Mouse (Mus musculus): ENCODE data around the gene Oit1. TPM values are rescaled to one million over a fixed set of nuclear protein-coding genes. Genes with fewer than 3 reads are reported as not detected.

The Oit1 gene
- total RNA-seq, 1 experiment: 0.36 TPM

DNA sequence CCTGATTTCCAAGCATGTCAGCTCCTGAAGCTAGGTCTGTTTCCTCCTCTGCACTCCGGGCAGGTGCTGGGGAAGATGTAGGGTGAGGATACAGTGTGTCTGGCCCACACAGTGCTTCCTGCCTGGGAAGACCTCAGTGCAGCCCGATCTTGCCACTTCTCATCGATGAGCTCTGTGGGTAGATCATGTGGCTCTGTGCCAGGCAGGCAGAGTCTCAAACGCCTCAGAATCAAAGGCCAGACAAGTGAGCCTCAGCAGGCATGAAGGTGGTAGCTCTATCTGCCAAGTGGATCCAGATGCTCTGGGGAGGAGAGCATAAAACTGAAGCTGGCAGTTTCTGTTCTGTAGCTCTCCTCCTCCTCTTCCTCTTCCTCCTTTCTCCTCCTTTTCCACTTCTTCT lies 38.3 kb downstream of the Oit1 start:
- in situ Hi-C loops (cut with MboI; ENCODE audit: low sequenced_read_pairs in 2 of 2, unreplicated experiment in 2 of 2): loop anchor here (10.0 to 25.0 kb wide), 4 partner anchors 103 to 378 kb away; partner anchors contain the start of genes Gm45521 (in 1 of the 2), Pxk (in 1 of the 2) and Rpp14 (in 1 of the 2)

DNA sequence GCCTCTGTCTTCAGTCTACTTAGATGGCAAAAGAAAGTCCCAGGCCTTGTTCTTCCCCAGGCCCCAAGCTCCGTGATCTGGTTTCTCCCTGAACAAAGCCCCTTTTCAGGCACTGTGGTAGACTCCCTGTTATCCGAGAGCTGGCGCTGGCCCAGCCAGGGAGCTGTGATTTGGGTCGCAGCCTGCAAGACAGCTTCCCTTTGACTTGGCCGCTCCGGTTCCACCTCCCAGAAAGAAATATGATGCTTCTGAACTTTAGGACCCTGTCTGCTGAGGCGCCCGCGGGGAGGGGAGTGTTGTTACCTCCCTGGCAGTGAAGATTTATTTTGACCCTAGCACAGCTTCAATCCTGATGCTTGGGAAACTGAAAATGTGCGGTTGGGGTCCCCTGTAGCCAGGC lies 42.6 kb downstream of the Oit1 start:
- Histone ChIP-seq H3K4me1 (ENCODE audit: control insufficient read depth in 2 of 2, insufficient read depth in 2 of 2, low read length in 2 of 2, poor library complexity in 1 of 2) (no peaks in the 10 kb centered on the region), H3K27ac (ENCODE audit: insufficient read depth, low read depth, low read length, poor library complexity, severe bottlenecking) (no peak overlapping the region), H3K9me3 (ENCODE audit: control insufficient read depth, insufficient read depth, low read depth, low read length) (no peaks in the 10 kb centered on the region), H3K9ac (ENCODE audit: insufficient read depth, low read depth, low read length, poor library complexity, severe bottlenecking) (no peak overlapping the region), H3K36me3 (ENCODE audit: control insufficient read depth, insufficient read depth, low read length, poor library complexity, severe bottlenecking) (no peaks in the 10 kb centered on the region), H3K4me3 (ENCODE audit: insufficient read depth in 1 of 2, low read depth in 1 of 2, low read length in 2 of 2, poor library complexity in 1 of 2, severe bottlenecking in 1 of 2) (no peak overlapping the region)
- in situ Hi-C loops (cut with MboI; ENCODE audit: low sequenced_read_pairs in 2 of 2, unreplicated experiment in 2 of 2): loop anchor here in 1 of 2 experiments (25.0 kb wide), 3 partner anchors 99 to 374 kb away; partner anchors contain the start of genes Gm45521, Pxk and Rpp14
- no peak for TF ChIP-seq HCFC1 (IDR thresholded peaks at IDR 0.05; ENCODE audit: borderline replicate concordance, insufficient read depth, low read length)
- no peak for TF ChIP-seq ZC3H11A (IDR thresholded peaks at IDR 0.05; ENCODE audit: borderline replicate concordance, low read depth, low read length)
- TF ChIP-seq ZNF384 (IDR thresholded peaks at IDR 0.05; ENCODE audit: low read depth, low read length): no peak
- no peak for DNase-seq (ENCODE audit: low read depth, low spot score)

More for the DNA sequence above, 38.3 kb downstream of the Oit1 start:
- no peak for TF ChIP-seq MAFK (IDR thresholded peaks at IDR 0.05; ENCODE audit: insufficient read depth, low read depth, low read length)
- no peak for TF ChIP-seq CHD2 (IDR thresholded peaks at IDR 0.05; ENCODE audit: low read depth, low read length)
- TF ChIP-seq HCFC1 (IDR thresholded peaks at IDR 0.05; ENCODE audit: borderline replicate concordance, insufficient read depth, low read length): no peak
- no peak for TF ChIP-seq ZC3H11A (IDR thresholded peaks at IDR 0.05; ENCODE audit: borderline replicate concordance, low read depth, low read length)
- TF ChIP-seq ZNF384 (IDR thresholded peaks at IDR 0.05; ENCODE audit: low read depth, low read length): no peak
- Histone ChIP-seq H3K9ac (ENCODE audit: insufficient read depth, low read depth, low read length, poor library complexity, severe bottlenecking) (no peak overlapping the region), H3K27ac (ENCODE audit: insufficient read depth, low read depth, low read length, poor library complexity, severe bottlenecking) (no peak overlapping the region), H3K9me3 (ENCODE audit: control insufficient read depth, insufficient read depth, low read depth, low read length) (no peaks in the 10 kb centered on the region), H3K36me3 (ENCODE audit: control insufficient read depth, insufficient read depth, low read length, poor library complexity, severe bottlenecking) (no peaks in the 10 kb centered on the region), H3K4me3 (ENCODE audit: insufficient read depth in 1 of 2, low read depth in 1 of 2, low read length in 2 of 2, poor library complexity in 1 of 2, severe bottlenecking in 1 of 2) (no peak overlapping the region), H3K4me1 (ENCODE audit: control insufficient read depth in 2 of 2, insufficient read depth in 2 of 2, low read length in 2 of 2, poor library complexity in 1 of 2) (no peaks in the 10 kb centered on the region)
- DNase-seq (ENCODE audit: low read depth, low spot score): no peak

DNA sequence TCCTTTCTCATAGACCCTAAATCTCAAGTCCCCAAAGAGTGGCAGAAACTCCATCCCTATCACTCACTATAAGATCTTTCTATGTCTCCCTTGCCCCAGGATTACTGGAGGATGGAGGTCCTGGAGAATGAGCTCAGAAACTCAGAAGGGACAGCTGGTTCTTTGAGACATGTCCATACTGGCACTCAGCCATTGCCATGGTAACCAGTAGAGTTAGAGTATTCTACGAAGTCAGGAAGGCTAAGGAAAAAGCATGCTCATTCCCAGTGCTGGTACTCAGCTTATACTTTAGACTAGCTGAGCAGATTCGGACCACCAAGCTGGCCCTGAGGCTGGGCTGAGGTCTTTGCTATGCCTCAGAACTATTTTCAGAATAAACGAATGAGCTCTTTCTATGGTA lies 44.0 kb downstream of the Oit1 start:
- in situ Hi-C loops (cut with MboI; ENCODE audit: low sequenced_read_pairs in 2 of 2, unreplicated experiment in 2 of 2): loop anchor here in 1 of 2 experiments (25.0 kb wide), 3 partner anchors 97 to 372 kb away; partner anchors contain the start of genes Gm45521, Pxk and Rpp14
- H3K4me1 ChIP-seq (ENCODE audit: control insufficient read depth in 2 of 2, insufficient read depth in 2 of 2, low read length in 2 of 2, poor library complexity in 1 of 2): no peaks in the 10 kb centered on the region
- TF ChIP-seq ZNF384 (IDR thresholded peaks at IDR 0.05; ENCODE audit: low read depth, low read length): no peak
- TF ChIP-seq HCFC1 (IDR thresholded peaks at IDR 0.05; ENCODE audit: borderline replicate concordance, insufficient read depth, low read length): no peak
- TF ChIP-seq ZC3H11A (IDR thresholded peaks at IDR 0.05; ENCODE audit: borderline replicate concordance, low read depth, low read length): no peak
- no peak for TF ChIP-seq CHD2 (IDR thresholded peaks at IDR 0.05; ENCODE audit: low read depth, low read length)
- TF ChIP-seq MAFK (IDR thresholded peaks at IDR 0.05; ENCODE audit: insufficient read depth, low read depth, low read length): no peak
- no peaks in the 10 kb centered on the region for H3K9me3 ChIP-seq (ENCODE audit: control insufficient read depth, insufficient read depth, low read depth, low read length)
- H3K27ac ChIP-seq (ENCODE audit: insufficient read depth, low read depth, low read length, poor library complexity, severe bottlenecking): no peak overlapping the region
- DNase-seq (ENCODE audit: low read depth, low spot score): no peak
- H3K4me3 ChIP-seq (ENCODE audit: insufficient read depth in 1 of 2, low read depth in 1 of 2, low read length in 2 of 2, poor library complexity in 1 of 2, severe bottlenecking in 1 of 2): no peak overlapping the region
- H3K9ac ChIP-seq (ENCODE audit: insufficient read depth, low read depth, low read length, poor library complexity, severe bottlenecking): no peak overlapping the region
- H3K36me3 ChIP-seq (ENCODE audit: control insufficient read depth, insufficient read depth, low read length, poor library complexity, severe bottlenecking): no peaks in the 10 kb centered on the region

DNA sequence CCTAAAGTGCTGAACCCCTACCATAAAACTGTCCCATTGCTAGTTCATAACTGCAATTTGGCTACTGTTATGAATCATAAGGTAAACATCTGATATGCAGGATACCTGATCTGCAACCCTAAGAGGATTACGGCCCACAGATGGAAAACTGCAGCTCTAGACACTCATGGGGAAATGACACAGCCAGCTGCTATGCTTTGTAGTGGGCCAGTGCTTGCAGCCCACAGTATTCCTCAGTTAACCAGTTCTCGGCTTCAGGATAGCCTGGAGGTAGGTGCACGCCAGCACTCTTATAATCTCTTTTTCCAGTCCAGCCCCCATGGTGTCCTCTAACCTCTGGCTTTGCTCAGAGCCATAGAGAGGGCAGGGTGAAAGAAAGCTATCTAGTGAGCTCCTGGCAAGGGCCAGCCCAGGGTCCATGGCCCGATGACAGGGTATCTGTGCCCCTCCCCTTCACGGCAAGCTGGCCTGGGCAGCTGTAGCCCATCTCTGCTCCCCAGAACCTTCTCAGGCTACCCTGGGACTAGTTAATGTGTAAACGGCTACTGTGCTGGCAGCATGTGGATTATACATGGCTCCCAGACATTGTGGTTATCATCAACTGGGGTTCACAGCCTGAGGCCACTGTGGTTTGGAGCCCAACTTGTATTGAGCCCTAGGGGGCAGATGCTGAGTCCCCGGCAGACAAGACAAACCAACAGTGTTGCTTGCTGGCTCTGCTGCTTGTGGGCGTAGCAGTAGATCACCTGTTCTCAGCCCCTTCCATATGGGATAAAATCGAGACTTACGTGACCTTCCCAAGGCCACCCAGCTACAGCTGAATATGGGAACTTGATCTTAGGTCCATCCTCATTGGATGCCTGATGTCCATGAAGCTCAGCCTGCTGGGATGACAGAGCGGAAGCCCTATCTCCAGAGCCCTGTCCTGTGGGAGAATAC lies 46.0 kb downstream of the Oit1 start:
- TF ChIP-seq HCFC1 (IDR thresholded peaks at IDR 0.05; ENCODE audit: borderline replicate concordance, insufficient read depth, low read length): no peak
- TF ChIP-seq CHD2 (IDR thresholded peaks at IDR 0.05; ENCODE audit: low read depth, low read length): no peak
- TF ChIP-seq MAFK (IDR thresholded peaks at IDR 0.05; ENCODE audit: insufficient read depth, low read depth, low read length): no peak
- no peak for TF ChIP-seq ZNF384 (IDR thresholded peaks at IDR 0.05; ENCODE audit: low read depth, low read length)
- no peak for TF ChIP-seq ZC3H11A (IDR thresholded peaks at IDR 0.05; ENCODE audit: borderline replicate concordance, low read depth, low read length)
- no peak for DNase-seq (ENCODE audit: low read depth, low spot score)
- no peaks in the 10 kb centered on the region for H3K36me3 ChIP-seq (ENCODE audit: control insufficient read depth, insufficient read depth, low read length, poor library complexity, severe bottlenecking)
- in situ Hi-C loops (cut with MboI; ENCODE audit: low sequenced_read_pairs in 2 of 2, unreplicated experiment in 2 of 2): loop anchor here in 1 of 2 experiments (25.0 kb wide), 3 partner anchors 95 to 370 kb away; partner anchors contain the start of genes Gm45521, Pxk and Rpp14
- no peak overlapping the region for H3K9ac ChIP-seq (ENCODE audit: insufficient read depth, low read depth, low read length, poor library complexity, severe bottlenecking)
- no peaks in the 10 kb centered on the region for H3K4me1 ChIP-seq (ENCODE audit: control insufficient read depth in 2 of 2, insufficient read depth in 2 of 2, low read length in 2 of 2, poor library complexity in 1 of 2)
- H3K27ac ChIP-seq (ENCODE audit: insufficient read depth, low read depth, low read length, poor library complexity, severe bottlenecking): no peak overlapping the region
- H3K9me3 ChIP-seq (ENCODE audit: control insufficient read depth, insufficient read depth, low read depth, low read length): no peaks in the 10 kb centered on the region
- no peak overlapping the region for H3K4me3 ChIP-seq (ENCODE audit: insufficient read depth in 1 of 2, low read depth in 1 of 2, low read length in 2 of 2, poor library complexity in 1 of 2, severe bottlenecking in 1 of 2)
